Mouse (Mus musculus) midbrain, postnatal 0 days (tissue): ENCODE results near the gene Tekt1. TPM values are rescaled to one million over a fixed set of nuclear protein-coding genes. Genes with fewer than 3 reads are reported as not detected.
A peak's percentile ranks its signal among the peaks of the same experiment; 100 is the strongest.

Experiments
- ATAC-seq: fragments of 200-750 bp; cut with Nextera tagmentation; 2 replicates; pipeline ENCODE4 v1.8.0; 2017; ENCODE audit warnings: moderate number of reproducible peaks, mild to moderate bottlenecking, moderate TSS enrichment, moderate library complexity; ENCODE audit not compliant: low FRiP score
- DNase-seq: peaks from one replicate; pipeline ENCODE4 v3.0.0-alpha.2; 2015; ENCODE audit warnings: low spot score
- H3K27ac ChIP-seq: fragments of 300-500 bp; sonication (generic); 2 replicates; pipeline ENCODE4 v1.5.1; 2014; ENCODE audit warnings: low read depth, mild to moderate bottlenecking, low read length, mixed read lengths
- H3K27me3 ChIP-seq: fragments of 300-500 bp; sonication (generic); 2 replicates; pipeline ENCODE4 v1.6.1; 2014; ENCODE audit warnings: low read length, control low read depth, mixed read lengths; ENCODE audit not compliant: insufficient read depth
- H3K36me3 ChIP-seq: fragments of 300-500 bp; sonication (generic); 2 replicates; pipeline ENCODE4 v1.6.1; 2014; ENCODE audit warnings: low read length, control low read depth, mixed read lengths; ENCODE audit not compliant: insufficient read depth
- H3K4me1 ChIP-seq: fragments of 300-500 bp; sonication (generic); 2 replicates; pipeline ENCODE4 v1.6.1; 2014; ENCODE audit warnings: mild to moderate bottlenecking, control low read depth, antibody characterized with exemption, low read length, mixed read lengths; ENCODE audit not compliant: insufficient read depth
- H3K4me2 ChIP-seq: fragments of 300-500 bp; sonication (generic); 2 replicates; pipeline ENCODE4 v1.6.1; 2014; ENCODE audit warnings: low read depth, mild to moderate bottlenecking, low read length, mixed read lengths; ENCODE audit not compliant: poor library complexity, severe bottlenecking
- H3K4me3 ChIP-seq: fragments of 300-500 bp; sonication (generic); 2 replicates; pipeline ENCODE4 v1.5.1; 2014; ENCODE audit warnings: low read depth, mild to moderate bottlenecking, low read length, moderate library complexity
- H3K9ac ChIP-seq: fragments of 300-500 bp; sonication (generic); replicated peaks from 2 replicates; pipeline ENCODE4 v1.6.1; 2014; ENCODE audit warnings: mild to moderate bottlenecking, low read length, moderate library complexity, mixed read lengths; ENCODE audit not compliant: poor library complexity, severe bottlenecking
- H3K9me3 ChIP-seq: fragments of 300-500 bp; sonication (generic); 2 replicates; pipeline ENCODE4 v1.6.1; 2016; ENCODE audit warnings: low read length, control low read depth
- CTCF ChIP-seq: IDR thresholded peaks from 2 replicates; pipeline ENCODE4 v1.5.1; 2016; ENCODE audit warnings: antibody characterized with exemption, mild to moderate bottlenecking
- WGBS: fragments of 180-500 bp; shearing (Covaris S2); extraction: QIAGEN DNeasy Blood & Tissue Kit; methylation state at CpG from one replicate; pipeline ENCODE4 v1.1.7; 2014; 5-methylcytosine and 5-hydroxymethylcytosine counted together
- polyA plus RNA-seq: library from polyadenylated mRNA; unstranded; fragments of >200 nt; fragmentation: Nextera tagmentation; extraction: Ambion mirVana; gene quantifications from 2 replicates; pipeline ENCODE4 v1.2.1, GENCODE M21; 2015
- total RNA-seq: library from RNA; depleted of rRNA; stranded (reverse); fragments of >200 nt; gene quantifications from 2 replicates; pipeline ENCODE4 v1.2.3, GENCODE M21; 2014

Tekt1 gene
- total and polyA plus RNA-seq, 2 experiments from 2014 or later, result 6.9 to 10.3 TPM

DNA sequence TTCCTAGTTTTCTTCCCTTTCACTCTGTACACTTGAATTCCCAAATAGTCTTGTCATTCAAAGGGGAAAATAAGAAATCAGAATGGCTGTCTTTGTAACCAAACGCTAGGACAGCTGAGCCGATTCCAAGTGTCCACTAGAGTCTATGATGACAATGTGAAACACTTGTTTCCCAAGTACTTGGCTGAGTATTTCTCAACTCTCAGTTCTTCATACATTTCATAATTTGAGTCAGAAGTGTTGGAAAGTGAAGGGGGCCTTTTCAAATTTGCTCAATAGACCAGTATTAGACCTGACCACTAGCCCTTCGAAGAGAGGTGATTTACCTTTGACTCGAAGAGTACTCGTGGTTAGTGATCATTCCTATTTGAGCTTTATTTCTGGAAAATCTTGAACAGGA, 2.3 kb upstream of the Tekt1 start:
- Histone ChIP-seq H3K27ac (no peak overlapping the region), H3K4me2 (no peak overlapping the region), H3K36me3 (no peaks in the 10 kb centered on the region), H3K4me3 (no peak overlapping the region), H3K4me1 (no peaks in the 10 kb centered on the region), H3K27me3 (no peaks in the 10 kb centered on the region), H3K9me3 (no peaks in the 10 kb centered on the region), H3K9ac (no peak overlapping the region)
- DNase-seq (no peak), ATAC-seq (no peak)
- WGBS, result 97% methylated on average over 5 of the region's 5 CpGs
- no peak for TF ChIP-seq CTCF

GRCm38 (mm10) chr11:72363523-72364240, 1.4 kb upstream of the Tekt1 start:
- Histone ChIP-seq H3K4me2 (no peak overlapping the region), H3K27ac (no peak overlapping the region), H3K4me1 (no peaks in the 10 kb centered on the region), H3K4me3 (no peak overlapping the region), H3K9me3 (no peaks in the 10 kb centered on the region), H3K36me3 (no peaks in the 10 kb centered on the region), H3K9ac (no peak overlapping the region), H3K27me3 (no peaks in the 10 kb centered on the region)
- TF ChIP-seq CTCF, result no peak
- no peak for ATAC-seq
- 80% methylated on average over 8 of the region's 8 CpGs for WGBS
- no peak for DNase-seq

DNA sequence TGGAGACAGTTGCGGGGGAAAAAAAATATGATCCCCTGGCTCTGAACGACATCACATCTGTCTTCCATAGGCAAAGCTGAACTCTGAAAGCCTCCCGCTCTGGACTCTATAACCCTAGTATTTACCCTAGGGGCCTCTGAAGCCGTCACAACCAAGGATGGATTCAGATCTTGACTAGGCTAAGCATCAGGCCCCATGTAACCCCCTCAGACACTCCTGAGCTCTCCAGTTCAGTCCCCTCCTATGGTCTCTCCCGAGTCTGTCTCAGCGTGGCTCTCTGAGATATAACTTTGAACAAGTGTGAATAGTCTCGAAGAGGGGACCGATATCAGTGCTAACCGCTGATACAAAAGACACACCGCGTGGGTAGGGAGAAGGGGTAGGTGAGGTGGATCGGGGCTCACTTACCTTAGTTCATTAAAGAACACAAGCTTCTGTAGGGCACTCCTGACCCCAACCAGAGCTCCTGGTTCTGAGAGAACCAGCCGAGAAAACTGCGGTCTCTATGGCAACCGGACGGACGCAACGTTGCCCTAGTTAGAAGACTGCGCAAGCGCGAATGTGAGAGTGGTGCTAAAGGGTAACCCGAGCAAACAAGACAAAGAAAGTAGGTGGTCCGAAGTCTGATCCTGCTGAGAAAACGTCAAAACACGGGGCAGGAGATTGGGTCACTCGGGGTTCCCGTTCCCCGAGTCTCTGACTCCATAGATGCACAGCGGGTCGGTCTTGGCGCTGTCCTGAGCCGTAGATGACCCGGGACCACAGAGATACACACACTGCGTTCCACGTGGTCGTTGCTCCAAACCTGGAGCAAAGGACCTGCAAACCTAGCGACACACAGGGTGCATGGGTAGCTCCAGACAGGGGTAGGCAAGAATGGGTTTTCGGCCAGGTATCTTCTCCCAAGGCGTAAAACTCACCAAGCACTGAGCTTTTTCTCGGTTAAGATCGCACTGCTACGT, 576 bp downstream of the Tekt1 start:
- WGBS, result 7% methylated on average over 42 of the region's 42 CpGs
- Histone ChIP-seq H3K27me3 (no peaks in the 10 kb centered on the region), H3K9me3 (no peaks in the 10 kb centered on the region), H3K4me2 (peak overlapping the region; percentile 76), H3K9ac (peak overlapping the region; percentile 46; the same call in 1 of the 2 replicates), H3K4me3 (peak overlapping the region; percentile 42), H3K36me3 (no peaks in the 10 kb centered on the region), H3K27ac (peak overlapping the region; percentile 13; the same call in 1 of the 2 replicates), H3K4me1 (no peaks in the 10 kb centered on the region)
- peak; percentile 94 for DNase-seq
- no peak for TF ChIP-seq CTCF
- ATAC-seq, result peak; percentile 88

GRCm38 (mm10) chr11:72354971-72355728, 7.1 kb downstream of the Tekt1 start:
- no peak for ATAC-seq
- H3K36me3 ChIP-seq, result no peaks in the 10 kb centered on the region
- no peaks in the 10 kb centered on the region for H3K9me3 ChIP-seq
- 26% methylated on average over 20 of the region's 20 CpGs for WGBS
- H3K9ac ChIP-seq, result no peak overlapping the region
- no peak overlapping the region for H3K4me3 ChIP-seq
- no peak overlapping the region for H3K27ac ChIP-seq
- peak; percentile 81 for TF ChIP-seq CTCF
- H3K4me1 ChIP-seq, result no peaks in the 10 kb centered on the region
- no peak overlapping the region for H3K4me2 ChIP-seq
- no peaks in the 10 kb centered on the region for H3K27me3 ChIP-seq
- peak; percentile 66 for DNase-seq

GRCm38 (mm10) chr11:72353186-72353585, 9.1 kb downstream of the Tekt1 start:
- no peak overlapping the region for H3K27ac ChIP-seq
- no peak for TF ChIP-seq CTCF

More at GRCm38 (mm10) chr11:72353186-72353585, 9.1 kb downstream of the Tekt1 start:
- DNase-seq (no peak), ATAC-seq (no peak)
- no peaks in the 10 kb centered on the region for H3K36me3 ChIP-seq
- no peak overlapping the region for H3K9ac ChIP-seq
- H3K27me3 ChIP-seq, result no peaks in the 10 kb centered on the region
- H3K4me2 ChIP-seq, result no peak overlapping the region
- 79% methylated on average over 3 of the region's 3 CpGs for WGBS
- no peak overlapping the region for H3K4me3 ChIP-seq
- no peaks in the 10 kb centered on the region for H3K9me3 ChIP-seq
- H3K4me1 ChIP-seq, result no peaks in the 10 kb centered on the region
